Mouse (Mus musculus): ENCODE measurements around the gene Fggy.

Fggy gene

GRCm38 (mm10) chr4:95850044-95850739 is 292.9 kb downstream of the Fggy start:
- in situ Hi-C loops (cut with MboI, MseI), result no loop called here

DNA sequence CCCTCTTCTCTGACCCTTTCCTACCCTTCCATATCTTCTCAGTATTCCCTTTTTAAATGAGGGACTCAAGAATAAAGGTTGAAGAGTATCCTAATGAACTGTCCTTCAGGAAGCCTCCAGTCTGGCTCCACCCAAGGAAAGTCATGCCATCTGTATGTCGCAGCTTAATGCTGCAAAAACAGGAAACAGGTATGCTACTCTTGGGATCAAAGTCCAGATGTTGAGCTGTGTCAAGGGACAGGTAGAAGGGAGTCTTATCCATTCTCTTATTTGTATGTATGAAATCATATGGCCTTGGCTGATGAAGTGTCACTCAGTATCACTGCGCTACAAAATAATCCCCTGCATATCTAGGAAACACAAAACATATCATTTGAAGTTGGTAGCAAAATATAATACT is 294.9 kb downstream of the Fggy start:
- in situ Hi-C loops (cut with MboI, MseI), result no loop called here

DNA sequence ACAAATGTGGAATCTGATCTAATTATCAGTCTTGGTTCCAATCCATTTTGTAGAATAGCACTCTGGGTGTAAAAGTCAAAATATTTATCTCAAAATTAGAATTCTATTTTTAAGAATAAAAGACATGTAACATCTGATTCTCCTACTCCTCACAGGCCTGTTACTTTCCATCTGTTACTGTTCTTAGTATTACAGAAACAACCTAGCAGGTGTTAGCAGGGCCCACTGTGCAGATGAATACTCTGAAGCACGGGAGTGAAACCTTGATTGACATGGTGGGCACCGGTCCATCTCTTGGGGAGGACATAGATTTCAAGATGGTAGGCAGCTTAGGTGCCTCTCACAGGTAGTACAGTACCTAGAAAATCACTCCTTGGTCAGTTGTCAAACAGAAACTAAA is 298.7 kb downstream of the Fggy start:
- in situ Hi-C loops (cut with MboI, MseI), result no loop called here

- in situ Hi-C loops (cut with MboI, MseI), result no loop called here
These were observed 303.3 kb downstream of the Fggy start for GRCm38 (mm10) chr4:95860601-95861000.

GRCm38 (mm10) chr4:95861074-95861473 is 303.8 kb downstream of the Fggy start:
- in situ Hi-C loops (cut with MboI, MseI), result no loop called here

DNA sequence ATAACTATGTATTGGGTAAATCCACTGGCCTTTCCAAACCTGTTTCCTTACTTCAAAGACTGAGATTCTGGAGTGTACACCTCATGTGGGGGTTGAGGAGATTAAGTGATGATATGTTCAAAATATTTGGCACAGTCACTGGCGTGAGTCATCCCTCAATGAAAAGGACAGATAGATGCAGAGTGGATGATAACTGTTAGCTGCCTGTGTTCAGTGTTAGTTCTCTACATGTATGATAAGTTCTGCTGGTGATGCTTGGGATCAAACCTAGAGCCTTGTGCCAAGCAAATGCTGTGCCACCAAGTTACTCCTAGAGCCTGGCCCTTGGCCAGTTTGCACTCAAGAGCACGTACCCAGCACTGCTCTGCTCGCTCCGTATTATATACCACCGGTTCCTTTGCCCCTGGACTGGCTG is 304.4 kb downstream of the Fggy start:
- in situ Hi-C loops (cut with MboI, MseI), result no loop called here

DNA sequence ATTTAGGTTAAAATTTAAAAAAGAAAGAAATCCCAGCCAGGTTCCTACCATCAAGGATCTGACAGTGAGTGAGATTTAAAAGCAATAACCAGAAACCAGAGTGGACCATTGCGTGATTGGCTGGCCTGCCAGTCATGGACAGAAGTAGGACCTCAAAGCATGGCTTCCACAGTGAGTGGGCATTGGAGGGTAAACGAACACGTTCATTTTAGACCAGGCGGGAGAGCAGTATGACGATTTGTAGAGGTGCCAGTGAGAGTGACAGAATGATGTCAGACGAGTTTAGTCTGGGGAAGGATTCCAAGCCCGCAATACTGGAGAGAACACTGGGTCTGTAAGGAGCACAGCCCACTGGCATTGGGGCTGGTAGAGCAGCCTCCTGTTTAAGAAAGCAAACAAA is 305.0 kb downstream of the Fggy start:
- in situ Hi-C loops (cut with MboI, MseI), result no loop called here

- in situ Hi-C loops (cut with MboI, MseI), result no loop called here
These were observed 305.6 kb downstream of the Fggy start for GRCm38 (mm10) chr4:95862781-95863499.

DNA sequence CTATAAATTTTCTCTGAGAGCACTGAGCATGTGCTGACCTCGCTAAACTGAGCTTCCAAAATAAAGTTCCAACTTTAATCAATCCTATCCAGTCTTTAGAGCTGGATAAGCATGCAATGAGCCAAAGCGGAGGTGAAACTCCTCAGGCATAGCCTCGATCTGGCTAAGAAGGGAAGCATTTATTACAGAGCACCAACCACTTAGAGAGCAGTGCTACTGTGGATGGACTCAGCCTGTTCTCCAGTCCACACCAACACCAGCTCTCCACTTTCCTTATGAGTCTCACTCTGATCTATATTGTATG is 306.1 kb downstream of the Fggy start:
- in situ Hi-C loops (cut with MboI, MseI), result no loop called here

DNA sequence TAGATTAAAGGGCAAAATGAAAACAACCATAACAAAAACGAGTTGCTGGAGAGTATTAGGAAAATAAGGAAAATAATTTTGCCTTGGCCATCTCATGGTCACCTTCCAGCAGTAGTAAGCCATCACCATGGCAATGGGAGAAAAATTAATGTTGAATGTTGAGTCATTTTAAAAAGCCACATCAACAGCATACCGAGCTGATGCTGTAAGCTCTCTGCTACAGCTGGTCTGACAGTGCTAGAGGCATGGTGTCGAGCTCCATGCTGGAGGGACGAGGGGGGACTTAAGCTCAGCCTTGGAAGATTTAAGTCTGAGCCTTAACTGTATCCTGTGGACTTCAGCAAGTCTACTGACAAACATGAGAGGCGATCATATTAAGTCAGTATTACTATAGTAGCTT is 307.9 kb downstream of the Fggy start:
- in situ Hi-C loops (cut with MboI, MseI), result loop anchor here (5.0 kb wide), 1 partner anchor 848 kb away; no protein-coding TSS in a partner anchor

DNA sequence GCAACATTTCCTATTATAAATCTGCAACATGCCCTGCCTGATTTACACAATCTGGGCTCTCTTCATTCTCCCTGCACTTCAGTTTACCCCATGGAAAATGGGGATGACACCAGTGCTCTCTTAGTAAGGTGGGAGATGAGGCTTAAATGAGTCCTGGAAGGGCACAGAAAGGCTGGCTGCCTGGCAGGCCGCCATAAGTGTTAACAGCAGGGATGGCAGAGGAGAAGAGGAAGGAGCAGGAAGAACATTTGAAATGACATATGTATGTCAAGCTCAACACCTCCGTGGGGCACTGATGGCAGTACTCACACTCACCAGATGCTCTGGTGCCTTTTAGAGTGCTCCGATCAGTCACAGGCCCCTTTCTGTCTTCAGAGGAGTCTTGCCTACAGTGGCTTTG is 308.6 kb downstream of the Fggy start:
- in situ Hi-C loops (cut with MboI, MseI), result loop anchor here (5.0 kb wide), 1 partner anchor 849 kb away; no protein-coding TSS in a partner anchor

DNA sequence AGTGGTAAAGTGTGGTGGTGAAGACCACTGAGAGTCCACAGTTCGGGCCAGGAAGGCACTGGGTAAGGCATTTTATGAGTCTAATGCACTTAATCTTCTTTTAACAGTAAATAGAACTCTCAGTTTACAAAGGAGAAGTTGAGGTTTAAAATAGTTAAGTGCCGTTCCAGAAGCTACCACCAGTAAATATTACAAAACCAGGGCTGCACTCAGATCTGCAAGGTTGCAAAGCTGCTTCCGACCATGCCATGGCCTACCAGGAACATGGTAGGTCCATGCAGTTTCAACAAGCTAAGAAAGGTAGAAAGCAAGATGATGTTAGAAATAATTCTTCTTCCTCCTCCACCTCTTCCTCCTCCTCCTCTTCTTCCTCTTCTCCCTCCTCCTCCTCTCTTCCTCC is 309.8 kb downstream of the Fggy start:
- in situ Hi-C loops (cut with MboI, MseI), result loop anchor here (5.0 kb wide), 1 partner anchor 850 kb away; no protein-coding TSS in a partner anchor

DNA sequence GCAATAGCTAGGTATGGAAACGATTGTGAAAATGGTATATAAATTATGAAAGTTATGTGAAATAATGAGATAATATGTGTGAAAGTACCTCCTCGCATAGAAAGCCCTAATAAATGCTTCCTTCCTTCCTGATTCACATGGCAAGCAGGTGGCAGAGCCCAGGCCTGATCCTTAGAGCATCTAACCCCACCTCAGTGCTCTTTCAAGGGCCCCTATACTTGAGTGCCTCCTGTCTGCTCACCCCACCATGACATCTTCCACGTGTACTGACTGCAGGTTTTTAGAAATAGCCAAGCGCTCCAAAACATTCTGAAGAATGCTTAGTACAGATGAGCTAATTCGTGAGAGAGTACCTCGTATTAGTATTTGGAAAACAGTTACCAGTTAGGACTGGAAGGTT is 311.0 kb downstream of the Fggy start:
- in situ Hi-C loops (cut with MboI, MseI), result loop anchor here (5.0 kb wide), 1 partner anchor 851 kb away; no protein-coding TSS in a partner anchor

GRCm38 (mm10) chr4:95871216-95871881 is 314.0 kb downstream of the Fggy start:
- in situ Hi-C loops (cut with MboI, MseI), result no loop called here

DNA sequence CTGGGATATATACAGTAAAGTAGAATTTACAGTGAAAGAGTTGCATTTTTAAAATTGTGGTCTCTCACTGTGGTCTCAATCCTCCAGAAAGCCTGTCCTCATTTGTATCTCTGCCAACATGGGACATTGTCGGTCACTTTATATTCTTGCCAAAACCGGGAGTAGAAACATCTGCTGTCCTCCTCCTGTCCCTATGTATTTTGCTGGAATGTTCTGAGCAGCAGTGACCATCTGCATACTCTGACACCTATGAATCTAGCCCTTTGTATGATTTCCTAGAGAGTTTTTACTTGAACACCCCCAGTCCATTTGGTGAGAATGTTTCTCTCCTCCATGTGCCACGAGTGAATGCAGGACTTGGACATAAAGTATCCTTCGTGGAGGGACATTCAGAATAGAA is 318.6 kb downstream of the Fggy start:
- in situ Hi-C loops (cut with MboI, MseI), result no loop called here

DNA sequence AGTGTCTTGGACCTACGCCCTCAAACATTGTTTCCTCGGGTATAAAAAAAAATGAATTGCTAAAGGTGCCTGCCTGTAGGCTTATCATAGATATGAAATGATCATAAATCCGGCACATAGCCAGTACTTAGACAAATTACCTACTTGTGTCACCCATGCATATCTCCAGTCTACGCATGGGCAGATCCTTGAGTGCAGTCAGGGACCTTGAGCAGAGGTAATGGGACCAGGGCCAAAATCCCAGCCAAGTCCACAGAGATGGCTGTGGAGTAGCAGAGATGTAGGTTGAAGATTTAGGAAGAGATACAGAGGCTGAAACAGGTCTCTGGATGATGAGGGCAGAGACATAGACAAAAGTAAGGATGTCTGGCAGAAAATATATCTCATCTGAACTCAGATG is 320.1 kb downstream of the Fggy start:
- in situ Hi-C loops (cut with MboI, MseI), result no loop called here

DNA sequence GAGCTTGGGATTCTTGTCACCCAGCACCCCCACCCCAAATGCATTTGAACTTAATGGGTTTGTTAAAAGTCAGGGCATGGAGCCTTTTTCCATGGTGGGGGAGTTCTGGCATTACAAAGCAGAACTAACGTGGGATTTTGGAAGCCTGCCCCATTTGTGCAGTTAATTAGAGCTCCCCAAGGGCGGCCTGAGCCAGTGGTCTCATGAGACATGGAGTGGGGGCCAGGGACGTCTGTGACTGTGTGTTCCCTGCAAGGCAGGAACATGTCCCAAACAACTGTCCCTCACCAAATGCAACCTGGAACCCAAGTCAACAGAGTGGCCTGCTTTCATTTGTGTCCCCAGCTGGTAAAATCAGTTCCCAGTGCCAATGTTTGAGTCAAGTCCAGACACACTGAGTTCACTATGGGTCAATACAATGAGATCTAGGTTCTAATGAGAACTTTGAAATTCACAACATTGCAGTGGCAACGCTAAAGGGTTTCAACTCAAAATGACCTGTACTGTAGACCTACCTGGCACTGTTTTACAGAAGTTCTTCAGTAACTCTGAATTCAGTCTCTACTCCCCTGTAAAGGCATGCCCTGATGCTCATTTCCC is 324.5 kb downstream of the Fggy start:
- in situ Hi-C loops (cut with MboI, MseI), result no loop called here

GRCm38 (mm10) chr4:95884184-95885145 is 327.2 kb downstream of the Fggy start:
- in situ Hi-C loops (cut with MboI, MseI), result no loop called here

DNA sequence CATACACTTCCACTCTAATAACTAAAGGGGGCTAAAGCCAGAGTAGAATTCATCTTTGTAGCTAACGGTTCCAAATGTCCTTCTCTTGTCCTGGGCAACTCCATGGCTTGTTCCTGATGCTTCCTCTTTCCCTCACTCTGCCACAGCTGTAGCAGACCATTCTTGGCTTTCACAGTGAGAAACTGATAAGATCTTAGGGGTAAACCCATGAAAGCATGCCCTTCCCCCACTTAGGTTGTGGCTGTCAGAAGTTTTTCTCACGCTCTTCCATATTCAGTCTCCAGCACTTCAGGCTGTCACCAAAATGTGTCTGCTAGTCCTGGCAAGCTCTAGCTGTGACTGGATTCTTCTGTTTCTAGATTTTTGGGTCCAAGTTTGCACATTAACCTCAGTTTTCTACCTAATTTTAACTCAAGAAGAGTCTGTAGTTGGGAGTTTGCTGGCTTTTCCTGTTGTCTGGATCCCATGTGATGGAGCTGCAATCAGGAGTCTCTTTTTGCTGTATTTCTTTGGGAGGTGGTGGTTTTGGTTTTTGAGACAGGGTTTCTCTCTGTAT is 338.0 kb downstream of the Fggy start:
- in situ Hi-C loops (cut with MboI, MseI), result no loop called here

DNA sequence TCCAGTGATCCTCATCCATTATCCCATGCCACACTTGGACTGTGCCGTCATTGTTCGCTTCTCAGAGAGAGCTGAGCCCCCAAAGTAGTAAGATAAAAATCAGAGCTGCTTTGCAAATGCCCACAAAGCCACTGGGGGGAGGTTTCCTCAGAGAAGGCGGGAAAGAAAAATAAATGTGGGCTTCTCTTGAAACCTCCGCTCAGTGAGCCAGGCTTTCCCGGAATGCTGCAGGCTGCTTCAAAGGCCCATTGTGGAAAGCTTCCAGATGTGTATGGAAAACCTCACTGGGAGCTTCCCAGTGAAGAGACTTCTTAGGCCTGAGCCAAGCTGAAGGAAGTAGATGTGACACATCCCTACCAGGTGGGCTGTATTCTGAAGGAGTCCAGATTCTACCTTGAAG is 339.3 kb downstream of the Fggy start:
- in situ Hi-C loops (cut with MboI, MseI), result no loop called here
